Mouse (Mus musculus) liver, embryonic 14.5 days (tissue): Measurements from ENCODE around the gene Gm4312.
"Not testable (repeated sequence)": the region's sequence is repeated elsewhere in the genome, so short reads cannot be mapped to it uniquely, and the experiment has no call there.

Experiments
- CTCF ChIP-seq: IDR thresholded peaks from 2 replicates; pipeline ENCODE4 v1.5.1; 2016; ENCODE audit warnings: antibody characterized with exemption, low read depth, control low read depth
- EP300 ChIP-seq: IDR thresholded peaks from 2 replicates; pipeline ENCODE4 v1.6.1; 2016; ENCODE audit warnings: antibody characterized with exemption, low read depth

GRCm38 (mm10) chr10:100361038-100361437 lies 21.3 kb downstream of the Gm4312 start, which contains the start of gene Gm4307:
- TF ChIP-seq CTCF, EP300: not testable (repeated sequence)
